Mouse (Mus musculus) brain, embryonic 14.5 days (tissue): ENCODE data around the gene Paqr8.

Experiments
- CTCF ChIP-seq: fragments of 200-500 bp; IDR thresholded peaks from 2 replicates; pipeline ENCODE4 v1.5.1; 2012; ENCODE audit warnings: inconsistent platforms, mild to moderate bottlenecking, moderate library complexity, borderline replicate concordance; ENCODE audit not compliant: insufficient read depth, insufficient read length; ENCODE audit errors: extremely low read depth
- POLR2A ChIP-seq: fragments of 200-500 bp; IDR thresholded peaks from 2 replicates; pipeline ENCODE4 v1.6.1; 2012; ENCODE audit warnings: mild to moderate bottlenecking, inconsistent platforms, borderline replicate concordance; ENCODE audit not compliant: poor library complexity, insufficient read depth, insufficient read length, severe bottlenecking; ENCODE audit errors: extremely low read depth

DNA sequence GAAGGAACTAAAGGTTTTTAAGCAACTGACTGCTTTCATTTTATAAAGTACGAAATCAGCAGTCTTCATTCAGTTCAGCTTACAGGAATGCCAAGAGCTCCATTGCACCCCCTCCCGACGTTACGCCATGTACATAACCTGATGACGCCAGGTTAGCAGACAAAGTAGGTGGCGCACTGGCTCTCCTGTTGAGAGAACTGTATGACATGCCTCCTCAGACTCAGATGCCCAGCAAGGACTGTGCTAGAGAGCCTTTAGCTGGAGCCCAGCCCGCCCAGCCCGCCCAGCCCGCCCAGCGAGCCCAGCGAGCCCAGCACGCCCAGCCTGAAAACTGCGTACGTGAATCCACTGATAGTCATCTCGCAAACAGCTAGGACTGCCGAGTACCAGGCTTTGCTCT is 49.7 kb downstream of the Paqr8 start:
- TF ChIP-seq POLR2A (no peak), CTCF (no peak)
